Mouse (Mus musculus): ENCODE results near the gene Echdc1.

The Echdc1 gene

GRCm38 (mm10) chr10:29313064-29313638 lies at the start of gene Echdc1:
Echdc1 (plus strand) TSS chr10:29313166.
- peak; percentile 95 for DNase-seq (ENCODE audit: low read depth, low spot score)

- no peak for DNase-seq (ENCODE audit: low read depth, low spot score)
Measured at GRCm38 (mm10) chr10:29281736-29282135, 31.2 kb upstream of the Echdc1 start.

DNA sequence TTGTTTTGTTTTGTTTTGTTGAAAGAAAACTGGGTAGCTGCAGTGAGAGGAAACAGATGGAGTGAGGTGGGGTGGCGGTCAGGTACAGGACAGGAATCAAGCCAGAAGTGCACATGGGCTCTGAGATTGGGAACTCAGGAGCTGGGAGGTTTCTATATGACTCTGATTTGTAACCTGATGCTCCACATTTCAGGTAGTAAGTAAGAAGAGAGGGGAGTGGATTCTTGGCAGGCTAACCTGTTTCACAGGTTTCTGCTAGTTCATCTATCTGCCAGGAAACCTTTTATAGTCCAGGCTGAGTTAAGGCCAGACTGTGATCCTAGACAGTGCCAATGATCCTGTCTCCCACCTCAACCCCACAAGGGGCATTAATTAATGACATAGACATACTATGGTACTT lies 27.2 kb upstream of the Echdc1 start:
- no peak for DNase-seq (ENCODE audit: low read depth, low spot score)

DNA sequence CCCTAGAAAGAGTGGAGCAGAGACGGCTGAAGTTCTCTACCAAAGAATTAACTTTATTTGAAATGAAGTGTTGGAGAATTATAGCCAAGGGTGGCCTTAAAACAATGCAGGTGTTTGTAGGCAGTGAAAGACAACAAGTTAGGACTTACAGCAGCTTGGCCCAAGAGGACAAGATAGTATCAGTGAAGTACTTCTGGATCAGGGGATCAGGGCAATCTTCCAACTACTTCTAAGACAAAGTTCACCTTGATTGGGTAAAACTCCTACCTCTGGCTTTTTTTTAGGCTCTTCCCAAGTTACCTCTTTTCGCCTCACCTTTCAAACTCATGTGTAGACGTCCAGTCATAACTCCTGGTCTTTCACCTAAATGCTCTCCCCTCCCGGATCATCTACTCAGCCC lies 10.7 kb upstream of the Echdc1 start:
- no peak for DNase-seq (ENCODE audit: low read depth, low spot score)

- DNase-seq (ENCODE audit: low read depth, low spot score): no peak
Measured at GRCm38 (mm10) chr10:29311480-29312219, 1.3 kb upstream of the Echdc1 start.

DNA sequence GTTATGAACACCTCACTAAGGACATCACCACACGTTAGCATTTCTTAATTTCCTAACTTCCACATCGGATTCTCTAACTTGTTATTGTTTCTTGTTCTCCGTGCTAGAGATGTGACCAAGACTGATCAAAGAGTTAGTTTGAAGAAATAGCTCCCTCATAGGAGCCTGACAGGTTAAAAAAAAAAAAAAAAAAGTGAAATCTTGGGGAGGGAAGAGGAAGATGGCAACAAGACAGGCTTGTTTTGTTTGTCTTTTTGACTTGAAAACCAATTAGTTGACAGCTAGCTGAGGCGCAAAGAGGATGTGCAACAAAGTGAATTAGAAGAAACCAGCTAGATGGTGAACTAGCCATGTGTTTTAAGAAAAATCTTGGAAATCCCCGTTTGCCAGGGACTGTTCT lies 939 bp downstream of the Echdc1 start:
- no peak for DNase-seq (ENCODE audit: low read depth, low spot score)

DNA sequence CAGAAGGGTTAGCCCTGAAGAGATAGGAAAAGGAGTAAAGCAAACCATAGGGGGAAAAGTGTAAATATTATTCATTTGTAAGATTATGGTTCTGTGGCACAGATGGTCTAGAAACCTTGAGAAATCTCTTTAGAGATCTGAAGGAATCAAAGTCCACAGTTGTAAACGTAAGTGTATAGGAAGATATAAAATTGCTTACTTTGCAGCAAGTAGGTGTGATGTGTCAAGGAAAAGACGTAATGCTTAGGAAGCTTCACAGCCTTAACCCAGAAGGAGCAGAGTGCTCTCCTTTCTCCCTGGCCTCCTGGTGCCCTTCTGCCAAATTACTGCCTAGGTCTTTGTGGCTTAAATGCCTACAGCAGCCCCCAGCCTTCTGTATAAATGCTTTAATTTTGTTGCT lies 11.9 kb downstream of the Echdc1 start:
- no peak for DNase-seq (ENCODE audit: low read depth, low spot score)

- no peak for DNase-seq (ENCODE audit: low read depth, low spot score)
Measured at GRCm38 (mm10) chr10:29333836-29334235, 20.9 kb downstream of the Echdc1 start.

GRCm38 (mm10) chr10:29338355-29339056 lies 25.5 kb downstream of the Echdc1 start:
- DNase-seq (ENCODE audit: low read depth, low spot score): peak; percentile 77

DNA sequence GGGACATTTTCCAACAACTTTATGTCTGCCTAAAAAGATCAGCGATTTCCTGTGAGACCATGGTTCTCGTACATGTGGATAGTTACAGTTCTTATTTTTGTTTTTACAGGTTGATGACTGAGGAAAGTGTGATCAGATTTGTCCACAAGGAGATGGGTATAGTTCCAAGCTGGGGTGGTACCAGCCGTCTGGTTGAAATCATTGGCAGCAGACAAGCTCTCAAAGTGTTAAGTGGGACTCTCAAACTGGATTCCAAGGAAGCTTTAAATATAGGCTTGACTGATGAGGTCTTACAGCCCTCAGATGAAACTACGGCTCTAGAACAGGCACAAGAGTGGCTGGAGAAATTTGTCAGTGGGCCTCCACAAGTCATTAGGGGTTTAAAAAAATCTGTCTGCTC lies 31.3 kb downstream of the Echdc1 start:
- DNase-seq (ENCODE audit: low read depth, low spot score): no peak

GRCm38 (mm10) chr10:29346638-29347037 lies 33.7 kb downstream of the Echdc1 start:
- no peak for DNase-seq (ENCODE audit: low read depth, low spot score)

GRCm38 (mm10) chr10:29351420-29351819 lies 38.5 kb downstream of the Echdc1 start:
- DNase-seq (ENCODE audit: low read depth, low spot score): no peak

GRCm38 (mm10) chr10:29352575-29352974 lies 39.6 kb downstream of the Echdc1 start:
- no peak for DNase-seq (ENCODE audit: low read depth, low spot score)

GRCm38 (mm10) chr10:29354183-29354582 lies 41.2 kb downstream of the Echdc1 start:
- no peak for DNase-seq (ENCODE audit: low read depth, low spot score)

- DNase-seq (ENCODE audit: low read depth, low spot score): no peak
Measured at GRCm38 (mm10) chr10:29361095-29361463, 48.1 kb downstream of the Echdc1 start.

DNA sequence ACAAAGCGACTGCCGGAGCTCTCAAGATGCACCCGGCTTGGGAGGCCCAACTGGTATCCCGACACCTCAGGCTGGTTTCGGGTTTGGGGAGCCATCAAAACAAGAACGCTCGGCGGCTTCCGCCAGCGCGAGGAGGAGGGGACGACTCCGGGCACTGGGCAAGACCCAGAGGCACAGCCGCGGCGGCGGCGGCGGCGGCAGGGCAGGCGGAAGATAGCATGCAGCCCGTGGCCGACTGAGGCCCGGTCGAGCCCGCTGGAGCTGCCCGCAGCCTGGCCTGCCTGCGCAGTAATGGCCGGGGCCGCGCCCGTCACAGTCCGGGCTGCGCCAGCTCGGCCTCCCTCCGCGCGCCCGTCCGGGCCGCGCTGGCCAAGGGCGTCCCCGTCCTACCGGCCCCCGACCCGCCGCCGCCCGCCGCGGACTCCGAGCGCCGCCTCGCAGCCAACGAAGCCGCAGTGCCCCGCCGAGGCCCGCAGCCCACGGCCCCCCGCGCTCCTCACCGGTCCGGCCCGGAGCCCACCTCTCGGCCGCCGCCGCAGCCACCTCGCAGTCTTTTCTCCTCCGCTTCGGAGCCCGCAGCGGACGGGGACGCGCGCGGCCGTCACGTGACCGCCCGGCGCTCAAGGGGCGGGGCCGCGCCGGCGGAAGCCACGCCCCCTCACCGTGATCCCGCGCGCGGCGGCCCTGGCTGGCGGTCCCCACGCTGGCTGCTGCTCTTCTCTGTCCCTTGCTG lies 48.7 kb downstream of the Echdc1 start:
- DNase-seq (ENCODE audit: low read depth, low spot score): peak; percentile 83

- DNase-seq (ENCODE audit: low read depth, low spot score): no peak
Measured at GRCm38 (mm10) chr10:29362197-29362900, 49.4 kb downstream of the Echdc1 start, which contains the start of gene Rnf146. Rnf146 (minus strand) TSS chr10:29362442.

DNA sequence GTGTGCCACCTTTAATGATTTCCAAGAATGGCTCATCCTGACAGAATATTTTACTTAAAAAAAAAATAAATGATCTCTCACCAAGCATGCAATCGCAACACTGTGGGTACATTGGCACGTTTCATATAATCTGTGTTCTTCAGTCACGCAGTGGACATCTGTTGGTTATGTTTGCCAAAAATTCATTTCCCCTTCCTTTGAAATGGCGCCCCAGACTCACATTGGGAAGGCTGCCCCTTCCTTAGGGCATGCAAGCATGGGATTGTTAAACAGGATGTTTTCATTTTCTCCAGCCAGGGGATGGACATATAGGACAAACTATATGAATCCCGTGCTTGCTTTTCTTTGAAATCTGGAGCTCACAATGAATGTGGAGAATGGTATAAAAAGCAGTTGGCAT lies 61.1 kb downstream of the Echdc1 start:
- DNase-seq (ENCODE audit: low read depth, low spot score): no peak

- DNase-seq (ENCODE audit: low read depth, low spot score): no peak
Measured at GRCm38 (mm10) chr10:29381558-29381957, 68.6 kb downstream of the Echdc1 start.

DNA sequence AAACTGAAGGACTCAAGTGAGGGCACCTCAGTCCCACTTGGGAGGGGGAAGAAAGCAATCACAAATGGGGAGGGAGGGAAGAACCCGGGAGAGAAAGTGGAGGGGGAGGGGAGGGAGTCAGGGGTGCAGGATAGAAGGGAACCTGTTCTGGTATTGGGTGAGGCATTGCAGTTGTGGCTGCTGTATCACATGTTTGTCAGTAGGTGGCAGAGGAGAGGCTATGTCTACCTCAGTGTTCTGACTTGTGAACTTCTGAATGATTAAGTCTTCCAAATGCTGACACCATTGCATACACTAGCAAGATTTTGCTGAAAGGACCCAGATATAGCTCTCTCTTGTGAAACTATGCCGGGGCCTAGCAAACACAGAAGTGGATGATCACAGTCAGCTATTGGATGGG lies 81.9 kb downstream of the Echdc1 start:
- peak; percentile 67 for DNase-seq (ENCODE audit: low read depth, low spot score)
